In genomic region chr14:30636499-30636898, GRCm38 (mm10) we compare ENCODE assay signal across 26 mouse cellular contexts. TPM values are rescaled to one million over a fixed set of nuclear protein-coding genes. Genes with fewer than 3 reads are reported as not detected.
DNase-seq lines count a peak whose midpoint lies in the region; ATAC-seq lines count a peak whose summit lies in the region.
"Had no signal": no experiment of that assay in that cellular context is flagged by ENCODE, and none has a peak within 500 bp of the region (broad histone marks: within the 10 kb centered on the region; RNA-seq: fewer than 3 reads in every experiment).

No protein-coding gene starts in this region.

- H3K27me3 ChIP-seq in heart, embryonic 16.5 days (ENCODE audit: control insufficient read depth, insufficient read depth, low read length), result no peaks in the 10 kb centered on the region
- no peaks in the 10 kb centered on the region for H3K27me3 ChIP-seq in kidney, embryonic 16.5 days (ENCODE audit: insufficient read depth, low read length)
- H3K27me3 ChIP-seq in hindbrain, embryonic 12.5 days, result no peaks in the 10 kb centered on the region
- H3K27me3 ChIP-seq: embryonic facial prominence, embryonic 12.5 days; forebrain, embryonic 15.5 days; lung, embryonic 15.5 days had no signal

- 81% methylated on average over 9 of the region's 9 CpGs for WGBS in heart, embryonic 16.5 days
- WGBS in kidney, embryonic 16.5 days, result 82% methylated on average over 9 of the region's 9 CpGs
- 88% methylated on average over 9 of the region's 9 CpGs for WGBS in hindbrain, embryonic 12.5 days

- peaks cover 29% of the 10 kb centered on the region for H3K4me1 ChIP-seq in heart, embryonic 16.5 days (ENCODE audit: control insufficient read depth, insufficient read depth, low read length)
- H3K4me1 ChIP-seq in kidney, embryonic 16.5 days (ENCODE audit: insufficient read depth, low read length), result peaks cover 11% of the 10 kb centered on the region
- peaks cover 3% of the 10 kb centered on the region; the same call in 1 of the 2 replicates for H3K4me1 ChIP-seq in hindbrain, embryonic 12.5 days
- H3K4me1 ChIP-seq: forebrain, embryonic 15.5 days had no signal

- no peaks in the 10 kb centered on the region for H3K9me3 ChIP-seq in heart, embryonic 16.5 days (replicated peaks; ENCODE audit: control insufficient read depth, low read length)
- H3K9me3 ChIP-seq in kidney, embryonic 16.5 days (ENCODE audit: low read length), result no peaks in the 10 kb centered on the region
- H3K9me3 ChIP-seq in hindbrain, embryonic 12.5 days (replicated peaks), result no peaks in the 10 kb centered on the region
- H3K9me3 ChIP-seq: embryonic facial prominence, embryonic 12.5 days; forebrain, embryonic 10.5 days; forebrain, embryonic 15.5 days; hindbrain, embryonic 10.5 days; lung, embryonic 15.5 days had no signal

- no peak for DNase-seq in heart, postnatal 4 days
- DNase-seq in kidney, postnatal 10 days, result no peak
- peak; percentile 66 for DNase-seq in adrenal gland, postnatal 14 days
- DNase-seq in adrenal gland, postnatal 36 days, result peak; percentile 45 to 65
- DNase-seq in right cerebral cortex, postnatal 14 days, result no peak
- DNase-seq: B cell, adult 2 months; cerebellum, adult 8-10 months; cerebellum, postnatal 25 days; gastrocnemius, postnatal 25 days; heart, adult 18-20 months; heart, postnatal 10 days; layer of hippocampus, postnatal 36 days; thymus, postnatal 14 days had no signal

- H3K4me2 ChIP-seq in heart, embryonic 16.5 days (ENCODE audit: low read depth, low read length), result no peak overlapping the region
- H3K4me2 ChIP-seq in kidney, embryonic 16.5 days (replicated peaks; ENCODE audit: low read depth, low read length), result no peak overlapping the region
- no peak overlapping the region for H3K4me2 ChIP-seq in hindbrain, embryonic 12.5 days (replicated peaks)
- H3K4me2 ChIP-seq: embryonic facial prominence, embryonic 12.5 days; forebrain, embryonic 15.5 days; heart, embryonic 11.5 days; liver, embryonic 11.5 days; lung, embryonic 15.5 days; midbrain, embryonic 11.5 days had no signal

- peak overlapping the region; percentile 38 for H3K27ac ChIP-seq in heart, embryonic 16.5 days (ENCODE audit: low read length)
- H3K27ac ChIP-seq in kidney, embryonic 16.5 days (ENCODE audit: low read length), result peak overlapping the region; percentile 37; the same call in 1 of the 2 replicates
- no peak overlapping the region for H3K27ac ChIP-seq in hindbrain, embryonic 12.5 days
- H3K27ac ChIP-seq: embryonic facial prominence, embryonic 12.5 days; forebrain, embryonic 10.5 days; forebrain, embryonic 15.5 days; hindbrain, embryonic 10.5 days; lung, embryonic 15.5 days had no signal

- no peak for ATAC-seq in heart, embryonic 16.5 days (replicated peaks; ENCODE audit: extremely low read depth, insufficient read depth, low FRiP score)
- ATAC-seq in kidney, embryonic 16.5 days (ENCODE audit: low FRiP score, low TSS enrichment), result no peak
- no peak for ATAC-seq in hindbrain, embryonic 12.5 days (ENCODE audit: low FRiP score)
- ATAC-seq: forebrain, embryonic 15.5 days; hindbrain, embryonic 16.5 days; midbrain, embryonic 16.5 days had no signal

- H3K4me3 ChIP-seq in heart, embryonic 16.5 days (ENCODE audit: low read length), result no peak overlapping the region
- H3K4me3 ChIP-seq in kidney, embryonic 16.5 days (ENCODE audit: low read length), result no peak overlapping the region
- H3K4me3 ChIP-seq in hindbrain, embryonic 12.5 days, result no peak overlapping the region
- H3K4me3 ChIP-seq: embryonic facial prominence, embryonic 12.5 days; forebrain, embryonic 10.5 days; forebrain, embryonic 15.5 days; hindbrain, embryonic 10.5 days; lung, embryonic 15.5 days had no signal

- H3K36me3 ChIP-seq in heart, embryonic 16.5 days (ENCODE audit: control insufficient read depth, insufficient read depth), result no peaks in the 10 kb centered on the region
- H3K36me3 ChIP-seq in kidney, embryonic 16.5 days (ENCODE audit: insufficient read depth, low read length), result no peaks in the 10 kb centered on the region
- H3K36me3 ChIP-seq in hindbrain, embryonic 12.5 days, result no peaks in the 10 kb centered on the region
- H3K36me3 ChIP-seq: embryonic facial prominence, embryonic 12.5 days; forebrain, embryonic 10.5 days; forebrain, embryonic 15.5 days; hindbrain, embryonic 10.5 days; lung, embryonic 15.5 days had no signal

- no peak overlapping the region for H3K9ac ChIP-seq in heart, embryonic 16.5 days (ENCODE audit: low read length)
- no peak overlapping the region for H3K9ac ChIP-seq in kidney, embryonic 16.5 days (replicated peaks; ENCODE audit: low read length)
- H3K9ac ChIP-seq in hindbrain, embryonic 12.5 days, result no peak overlapping the region
- H3K9ac ChIP-seq: embryonic facial prominence, embryonic 12.5 days; forebrain, embryonic 15.5 days; lung, embryonic 15.5 days had no signal

RNA-seq across cellular contexts. Expression of gene Prkcd, which starts 10.5 kb away (rescaled TPM):
- 40.7 and 42.7 TPM in 2 replicates for polyA plus RNA-seq in heart, embryonic 16.5 days (2015; fragmentation: Nextera tagmentation; extraction: Ambion mirVana)
- total RNA-seq in heart, postnatal 4 days (2021), result 10 to 100 TPM; 28.6 to 30.9 TPM
- 48.9 and 52.4 TPM in 2 replicates for polyA plus RNA-seq in kidney, embryonic 16.5 days (2015; fragmentation: Nextera tagmentation; extraction: Ambion mirVana)
- total RNA-seq in adrenal gland, postnatal 14 days (2021), result 133 and 145 TPM in 2 replicates
- 100 to 1,000 TPM; 101 to 162 TPM for total RNA-seq in adrenal gland, postnatal 36 days (2021)
- polyA plus RNA-seq in hindbrain, embryonic 12.5 days (2016; fragmentation: Nextera tagmentation; extraction: Ambion mirVana), result 42.3 and 44.2 TPM in 2 replicates

RNA-seq across cellular contexts. Expression of gene Rft1, which starts 17.7 kb away (rescaled TPM):
- polyA plus RNA-seq in heart, embryonic 16.5 days (2015; fragmentation: Nextera tagmentation; extraction: Ambion mirVana), result 11.0 and 11.3 TPM in 2 replicates
- 10 to 100 TPM in 1 of 2 experiments, 1 to 10 TPM in 1; 9.6 to 10.5 TPM for total RNA-seq in heart, postnatal 4 days (2021)
- 19.6 and 20.3 TPM in 2 replicates for polyA plus RNA-seq in kidney, embryonic 16.5 days (2015; fragmentation: Nextera tagmentation; extraction: Ambion mirVana)
- 20.8 and 23.9 TPM in 2 replicates for total RNA-seq in adrenal gland, postnatal 14 days (2021)
- 10 to 100 TPM; 25.5 to 33.2 TPM for total RNA-seq in adrenal gland, postnatal 36 days (2021)
- polyA plus RNA-seq in hindbrain, embryonic 12.5 days (2016; fragmentation: Nextera tagmentation; extraction: Ambion mirVana), result 13.1 and 13.7 TPM in 2 replicates

Comparison
In these comparisons a context has a peak if more than half of its experiments do, and no peak if none do; other contexts are left out.
1. DNase-seq: peak in adrenal gland, postnatal 14 days (single experiment) and adrenal gland, postnatal 36 days (2 of 2); none in heart, postnatal 4 days (single experiment), kidney, postnatal 10 days (single experiment) and right cerebral cortex, postnatal 14 days (single experiment).